8 mouse cellular contexts compared by ENCODE assay signal in genomic region chr3:52925223-52925622, GRCm38 (mm10).
A peak's percentile ranks its signal among the peaks of the same experiment; 100 is the strongest.
DNase-seq lines count a peak whose midpoint lies in the region; ATAC-seq and TF ChIP-seq lines count a peak whose summit lies in the region.

No protein-coding gene starts in this region.

- H3K9ac ChIP-seq in neural tube, embryonic 11.5 days (ENCODE audit: low read length), result no peak overlapping the region
- no peak overlapping the region for H3K9ac ChIP-seq in heart, embryonic 11.5 days (ENCODE audit: low read depth, low read length)

- peaks cover 21% of the 10 kb centered on the region for H3K4me1 ChIP-seq in spleen, adult 2 months (ENCODE audit: control insufficient read depth, insufficient read depth, insufficient read length)
- H3K4me1 ChIP-seq in neural tube, embryonic 11.5 days (ENCODE audit: control insufficient read depth, insufficient read depth, low read length), result no peaks in the 10 kb centered on the region
- no peaks in the 10 kb centered on the region for H3K4me1 ChIP-seq in heart, embryonic 11.5 days (ENCODE audit: control insufficient read depth, insufficient read depth, low read length)

- no peak overlapping the region for H3K4me2 ChIP-seq in neural tube, embryonic 11.5 days (ENCODE audit: low read depth)
- H3K4me2 ChIP-seq in heart, embryonic 11.5 days, result no peak overlapping the region

- H3K36me3 ChIP-seq in spleen, adult 2 months (ENCODE audit: control insufficient read depth, insufficient read depth, low read length), result no peaks in the 10 kb centered on the region
- H3K36me3 ChIP-seq in neural tube, embryonic 11.5 days (ENCODE audit: control insufficient read depth, insufficient read depth, low read length), result no peaks in the 10 kb centered on the region
- no peaks in the 10 kb centered on the region for H3K36me3 ChIP-seq in heart, embryonic 11.5 days (ENCODE audit: control insufficient read depth, insufficient read depth, low read length)

- H3K27ac ChIP-seq in spleen, adult 2 months (ENCODE audit: insufficient read depth, low read length), result no peak overlapping the region
- no peak overlapping the region for H3K27ac ChIP-seq in neural tube, embryonic 11.5 days (ENCODE audit: low read depth, low read length)
- H3K27ac ChIP-seq in heart, embryonic 11.5 days (ENCODE audit: low read depth, low read length), result no peak overlapping the region

- H3K9me3 ChIP-seq in neural tube, embryonic 11.5 days (ENCODE audit: control insufficient read depth, low read length), result no peaks in the 10 kb centered on the region
- 0 out of 2 replicates have a peak, but pooled peaks cover 2% of the 10 kb centered on the region for H3K9me3 ChIP-seq in heart, embryonic 11.5 days (replicated peaks; ENCODE audit: control insufficient read depth, low read length)

- no peak for ATAC-seq in neural tube, embryonic 11.5 days (ENCODE audit: insufficient read depth, low FRiP score, low TSS enrichment)
- ATAC-seq in heart, embryonic 11.5 days (replicated peaks; ENCODE audit: insufficient number of reproducible peaks, low FRiP score, low TSS enrichment), result no peak

- TF ChIP-seq CTCF in spleen, adult 2 months (IDR thresholded peaks at IDR 0.05; ENCODE audit: extremely low read depth, insufficient read depth, insufficient read length, insufficient replicate concordance), result peak; percentile 29; the same call in 1 of the 2 replicates

- H3K27me3 ChIP-seq in spleen, adult 2 months (ENCODE audit: control insufficient read depth, insufficient read depth, low read length), result no peaks in the 10 kb centered on the region
- no peaks in the 10 kb centered on the region for H3K27me3 ChIP-seq in neural tube, embryonic 11.5 days (ENCODE audit: control insufficient read depth, insufficient read depth, low read length)
- H3K27me3 ChIP-seq in heart, embryonic 11.5 days (ENCODE audit: control insufficient read depth, insufficient read depth, low read length), result no peaks in the 10 kb centered on the region

- no peak overlapping the region for H3K4me3 ChIP-seq in spleen, adult 2 months (ENCODE audit: extremely low read depth, insufficient read depth, insufficient read length)
- H3K4me3 ChIP-seq in neural tube, embryonic 11.5 days (ENCODE audit: low read depth, low read length), result no peak overlapping the region
- no peak overlapping the region for H3K4me3 ChIP-seq in heart, embryonic 11.5 days (ENCODE audit: low read depth, low read length)

- no peak for TF ChIP-seq POLR2A in spleen, adult 2 months (IDR thresholded peaks at IDR 0.05; ENCODE audit: low read depth, low read length)

- DNase-seq in heart, adult 11 months, result peak; percentile 81
- no peak for DNase-seq in heart, adult 9 months (ENCODE audit: low spot score in 2 of 2)
- peak in 1 of 2 experiments; percentile 25 for DNase-seq in spleen, adult 2 months (ENCODE audit: low read depth in 1 of 2, low spot score in 2 of 2)
- DNase-seq in spleen, adult 12 weeks (ENCODE audit: low spot score), result no peak
- DNase-seq in embryo, embryonic 11 days, result peak; percentile 49
- DNase-seq in neural tube, embryonic 11.5 days (ENCODE audit: low spot score), result peak; percentile 35
- DNase-seq in frontal cortex, postnatal 14 days (ENCODE audit: low spot score in 2 of 2), result no peak

- WGBS in spleen, adult 2 months, result 71% methylated on average over 3 of the region's 3 CpGs
- WGBS in neural tube, embryonic 11.5 days, result 60% methylated on average over 3 of the region's 3 CpGs
- 48% methylated on average over 3 of the region's 3 CpGs for WGBS in heart, embryonic 11.5 days (ENCODE audit: insufficient replicate concordance)

Comparison
In these comparisons a context has a peak if more than half of its experiments do, and no peak if none do; other contexts are left out.
1. DNase-seq: peak in heart, adult 11 months (single experiment), embryo, embryonic 11 days (single experiment) and neural tube, embryonic 11.5 days (single experiment); none in heart, adult 9 months (0 of 2), spleen, adult 12 weeks (single experiment) and frontal cortex, postnatal 14 days (0 of 2).